Mouse (Mus musculus) neutrophil, adult 5-6 weeks (primary cell): ENCODE data around the gene Rasgrf2. TPM values are rescaled to one million over a fixed set of nuclear protein-coding genes. Genes with fewer than 3 reads are reported as not detected.

Source experiments
- ATAC-seq: fragments of 151-379, 151-347 bp; 2 replicates; pipeline ENCODE4 v1.8.0; 2017; ENCODE audit warnings: mild to moderate bottlenecking, moderate TSS enrichment; ENCODE audit not compliant: insufficient number of reproducible peaks, poor library complexity, low FRiP score, severe bottlenecking; ENCODE audit errors: extremely low read depth
- total RNA-seq: library from RNA; stranded (forward); fragments of 200-1000 nt; gene quantifications from 2 replicates; pipeline ENCODE4 v1.2.3, GENCODE M21; 2017

The Rasgrf2 gene
- total RNA-seq, 1 experiment from 2014 or later: 2.8 TPM

DNA sequence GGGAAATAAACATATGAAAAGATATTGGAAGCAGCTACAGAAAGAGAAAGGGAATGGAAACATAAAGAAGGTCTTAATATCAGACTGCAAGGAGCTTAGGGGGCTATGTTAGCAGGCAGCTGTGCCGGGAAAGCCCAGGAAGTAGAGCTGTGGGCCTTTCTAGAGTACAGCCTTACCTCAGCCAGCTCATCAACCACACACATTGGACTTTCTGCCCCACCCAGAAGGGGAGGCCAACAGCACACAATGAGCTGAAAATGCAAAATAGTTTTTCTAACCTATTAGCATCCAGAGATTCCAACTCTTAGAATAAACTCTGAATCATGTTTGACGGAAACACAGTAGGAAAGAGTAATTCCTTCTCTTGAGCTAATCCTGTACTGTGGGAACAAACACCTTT lies 154.9 kb downstream of the Rasgrf2 start:
- no peak for ATAC-seq

DNA sequence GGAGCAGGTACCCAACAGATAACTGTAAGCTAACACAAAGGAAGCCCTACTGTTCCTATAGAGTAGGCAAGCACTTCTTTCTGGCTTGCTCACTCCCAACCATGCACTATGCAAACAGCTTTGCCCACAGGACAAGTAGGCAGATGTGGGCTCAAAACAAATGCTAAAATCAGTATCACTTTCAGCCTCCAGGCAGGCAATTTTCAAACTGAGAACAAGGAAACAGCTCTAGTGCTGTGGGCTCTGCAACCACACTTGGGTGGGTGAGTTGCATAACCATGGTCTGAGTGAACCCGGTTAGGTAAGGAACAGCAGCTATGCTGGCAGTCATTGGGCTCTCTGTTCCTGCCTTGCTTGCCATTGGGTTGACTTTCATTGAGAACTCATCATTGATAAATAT lies 157.3 kb downstream of the Rasgrf2 start:
- no peak for ATAC-seq

DNA sequence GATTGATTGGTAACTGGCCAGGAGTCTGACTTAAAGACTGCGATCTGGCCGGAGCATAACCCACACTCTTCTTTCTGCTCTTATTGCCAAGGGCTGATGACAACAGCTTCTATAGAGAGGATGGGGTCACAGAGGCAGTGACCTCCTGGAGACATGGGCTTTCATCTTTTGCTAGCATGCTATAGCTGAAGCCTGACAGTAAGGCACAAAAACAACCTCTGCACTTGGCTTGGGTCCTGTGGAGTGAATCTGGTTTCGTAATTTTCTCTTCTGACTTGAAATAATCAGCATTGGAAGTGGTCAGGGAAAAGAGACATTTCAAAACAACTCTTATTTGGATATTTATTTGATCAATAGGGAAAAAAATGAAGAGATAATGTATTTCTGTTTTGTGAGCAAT lies 160.2 kb downstream of the Rasgrf2 start:
- no peak for ATAC-seq

DNA sequence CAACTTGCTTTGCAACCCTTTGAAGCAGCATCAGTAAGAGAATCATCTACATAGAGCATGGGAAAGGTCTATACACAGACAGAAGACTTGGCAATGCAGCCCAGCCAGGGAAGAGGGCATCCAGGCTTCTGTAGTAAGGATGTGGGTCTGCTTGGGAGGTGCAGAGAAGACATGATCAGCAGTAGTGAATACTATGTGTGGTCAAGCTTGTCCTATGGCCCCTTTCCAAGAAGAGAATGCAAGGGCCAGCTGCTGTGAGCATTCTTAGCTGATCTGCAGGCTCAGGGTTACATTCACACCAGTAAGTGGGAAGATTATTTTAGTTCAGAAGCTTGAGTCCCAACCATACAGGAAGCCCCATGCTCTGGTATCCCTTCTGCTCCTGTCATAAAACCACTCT lies 175.0 kb downstream of the Rasgrf2 start:
- no peak for ATAC-seq

- ATAC-seq: no peak
Measured at GRCm38 (mm10) chr13:91955646-91956045, 175.8 kb downstream of the Rasgrf2 start.

DNA sequence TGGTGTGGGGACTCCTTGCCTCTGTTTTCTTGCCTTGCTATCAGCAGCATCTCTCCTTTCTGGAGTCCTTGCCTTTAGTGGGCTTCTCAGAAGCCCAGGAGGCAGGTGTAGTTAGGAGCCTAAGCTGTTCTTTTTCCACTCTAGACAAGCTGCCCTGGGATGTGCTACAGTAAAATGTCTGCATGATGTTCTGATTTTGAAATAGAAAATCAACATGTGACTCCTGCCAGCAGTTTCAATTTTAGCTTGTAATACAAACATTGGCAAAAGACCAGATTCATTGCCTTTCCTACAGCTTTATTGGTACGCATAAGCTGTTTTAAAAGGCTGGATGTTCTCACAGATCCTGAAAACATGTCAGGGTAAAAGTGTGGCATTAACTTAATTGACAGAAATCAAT lies 176.3 kb downstream of the Rasgrf2 start:
- no peak for ATAC-seq

- ATAC-seq: no peak
Measured at GRCm38 (mm10) chr13:91940113-91940512, 191.3 kb downstream of the Rasgrf2 start.

DNA sequence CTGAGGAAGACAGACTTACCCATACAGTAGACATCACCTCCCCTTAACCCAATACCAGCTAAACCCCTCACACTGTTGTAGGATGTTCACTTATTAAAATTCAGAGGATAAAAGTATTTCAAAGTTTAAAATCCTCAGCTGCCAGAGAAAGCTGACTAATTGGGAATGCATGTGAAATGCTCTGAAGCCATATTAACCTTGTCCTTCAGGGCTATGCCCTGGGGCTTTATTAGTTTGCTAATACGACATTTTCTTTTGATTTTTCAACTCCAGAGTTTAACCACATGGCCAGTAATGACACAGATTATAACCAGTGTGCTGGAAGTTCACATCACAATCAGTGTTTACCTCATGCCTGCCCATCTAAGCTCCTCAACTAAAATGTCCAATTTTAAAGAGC lies 192.6 kb downstream of the Rasgrf2 start:
- no peak for ATAC-seq

DNA sequence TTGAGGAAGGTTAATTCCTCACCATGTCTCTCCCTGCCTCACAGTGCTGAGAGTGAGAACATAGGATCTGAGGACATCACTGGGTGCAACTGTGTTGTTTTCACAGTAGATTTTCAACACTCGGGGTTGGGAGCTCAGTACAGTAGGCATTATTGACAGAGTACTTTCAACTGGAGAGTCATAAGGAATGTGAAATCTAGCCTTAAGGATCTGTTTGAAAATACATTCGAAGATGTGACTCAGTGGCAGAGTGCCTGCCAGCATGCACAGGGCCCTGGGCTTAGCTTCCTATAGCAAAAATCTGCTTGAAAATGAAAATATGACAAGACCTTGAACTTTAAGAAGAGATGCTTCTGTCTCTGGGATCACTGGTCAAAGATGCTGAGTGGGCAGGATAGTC lies 194.2 kb downstream of the Rasgrf2 start:
- no peak for ATAC-seq

DNA sequence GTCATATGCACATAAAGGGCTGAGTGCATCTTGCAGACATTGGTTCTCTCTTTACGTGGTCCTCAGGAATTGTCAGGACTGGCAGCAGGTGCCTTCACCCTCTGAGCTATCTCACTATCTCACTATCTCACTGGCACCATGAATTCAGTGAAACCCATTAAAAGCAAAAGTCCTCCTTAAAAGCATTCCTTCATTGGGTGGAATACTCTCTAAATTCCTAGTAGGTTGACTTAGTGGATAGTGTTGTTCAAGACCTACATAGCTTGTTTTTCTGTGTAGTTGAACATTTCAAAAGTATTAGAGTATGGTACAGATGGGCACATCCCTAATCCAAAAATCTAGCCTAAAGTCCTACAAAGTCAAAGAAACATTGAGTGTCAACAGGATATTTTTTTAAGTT lies 199.3 kb downstream of the Rasgrf2 start:
- no peak for ATAC-seq

GRCm38 (mm10) chr13:91929943-91930726 lies 201.3 kb downstream of the Rasgrf2 start:
- ATAC-seq: no peak

DNA sequence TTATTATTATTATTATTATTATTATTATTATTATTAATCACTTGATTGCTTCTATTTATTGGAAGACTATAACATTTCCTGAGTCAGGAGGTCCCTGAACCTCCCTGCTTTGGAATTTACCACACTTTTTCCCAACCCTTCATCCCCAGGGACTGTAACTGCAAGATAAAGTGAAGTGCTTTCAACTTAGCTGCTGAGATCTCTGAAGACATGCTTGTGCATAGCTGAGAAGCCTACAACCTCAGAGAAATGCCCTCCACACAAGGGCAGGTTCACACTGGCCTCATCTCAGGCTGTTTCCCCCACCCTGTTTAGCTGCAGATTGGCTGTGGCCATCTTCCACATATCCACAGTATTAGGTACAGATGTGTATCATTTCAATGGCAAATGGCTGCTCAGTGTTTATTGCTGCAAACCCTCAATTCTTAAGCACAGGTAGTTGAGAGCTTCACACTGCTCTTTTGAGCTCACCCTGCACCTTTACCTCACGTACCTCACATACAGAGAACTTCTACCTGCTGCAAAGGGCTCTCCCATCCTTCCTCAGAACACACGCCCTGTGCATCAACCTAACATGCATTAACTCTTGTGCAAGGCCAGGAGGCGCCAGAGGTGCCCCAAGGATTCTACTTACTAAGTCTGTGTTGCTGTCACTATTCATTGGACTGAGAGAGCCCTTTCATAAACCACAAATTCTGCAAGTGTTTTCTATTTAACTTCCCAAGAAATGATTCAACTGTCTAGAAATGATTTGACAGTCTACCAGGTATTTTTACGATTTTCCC lies 202.7 kb downstream of the Rasgrf2 start:
- ATAC-seq: no peak

DNA sequence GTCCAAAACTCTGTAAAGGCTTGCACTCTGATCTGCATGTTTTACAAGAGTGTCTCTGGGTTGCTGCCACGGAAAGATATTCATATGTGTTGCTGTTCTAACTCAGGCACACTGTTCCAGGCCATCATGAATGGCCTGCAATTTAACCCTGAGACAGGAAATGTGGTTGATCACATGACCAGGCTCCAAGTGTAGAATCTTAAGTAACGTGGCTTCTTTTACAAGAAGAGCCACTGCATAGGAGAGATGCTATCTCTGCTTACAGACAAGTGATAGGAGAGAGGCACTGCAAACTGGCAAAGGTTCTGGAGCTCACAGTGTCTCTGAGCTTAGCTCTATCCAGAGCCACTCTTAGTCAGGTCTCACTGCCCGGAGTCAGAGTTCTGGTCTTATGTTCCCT lies 210.4 kb downstream of the Rasgrf2 start:
- no peak for ATAC-seq

DNA sequence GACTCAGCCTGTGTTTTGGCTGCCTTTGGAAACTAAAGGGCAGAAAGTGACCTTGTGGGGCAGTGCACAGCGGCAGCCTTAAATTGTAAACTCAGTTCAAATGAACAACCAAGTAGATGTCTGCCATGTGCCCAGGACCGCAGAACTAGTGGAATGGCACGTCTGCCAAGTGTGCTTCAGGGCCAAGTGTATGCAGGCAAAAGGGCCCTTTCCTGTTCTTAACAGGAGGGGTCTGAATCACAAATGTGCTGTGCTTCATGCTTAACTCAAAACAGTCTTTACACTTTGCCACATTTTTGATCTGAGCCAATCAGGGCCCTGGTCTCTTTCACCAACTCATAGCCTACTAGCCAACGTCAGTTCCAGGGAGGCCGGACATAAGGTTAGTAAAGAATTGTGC lies 212.7 kb downstream of the Rasgrf2 start:
- ATAC-seq: no peak

- ATAC-seq: no peak
Measured at GRCm38 (mm10) chr13:91917835-91918234, 213.6 kb downstream of the Rasgrf2 start.

- ATAC-seq: no peak
Measured at GRCm38 (mm10) chr13:91916308-91916707, 215.1 kb downstream of the Rasgrf2 start.

- no peak for ATAC-seq
Measured at GRCm38 (mm10) chr13:91915582-91916239, 215.7 kb downstream of the Rasgrf2 start.

- ATAC-seq: no peak
Measured at GRCm38 (mm10) chr13:91915192-91915581, 216.3 kb downstream of the Rasgrf2 start.

DNA sequence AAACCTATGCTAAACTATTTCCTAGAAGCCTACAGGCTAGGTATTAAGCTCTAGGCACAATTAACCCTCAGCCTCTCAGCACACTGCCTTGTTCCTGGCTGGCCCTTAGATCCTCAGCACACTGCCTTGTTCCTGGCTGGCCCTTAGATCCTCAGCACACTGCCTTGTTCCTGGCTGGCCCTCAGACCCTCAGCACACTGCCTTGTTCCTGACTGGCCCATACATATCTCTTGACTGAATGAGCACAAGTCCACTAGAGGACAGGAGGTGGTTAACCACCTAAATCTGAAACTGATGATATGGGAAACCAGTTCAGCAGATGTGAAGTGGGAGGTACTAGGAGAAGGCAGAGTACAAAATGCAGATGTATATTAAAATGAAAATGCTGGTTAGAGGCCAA lies 219.8 kb downstream of the Rasgrf2 start:
- ATAC-seq: no peak

- no peak for ATAC-seq
Measured at GRCm38 (mm10) chr13:91911211-91911610, 220.2 kb downstream of the Rasgrf2 start.
